Mouse (Mus musculus) stomach, postnatal 0 days (tissue): Measurements from ENCODE around the gene Pik3c2g. TPM values are rescaled to one million over a fixed set of nuclear protein-coding genes. Genes with fewer than 3 reads are reported as not detected.

Experiments used
- ATAC-seq: fragments of 200-750 bp; cut with Nextera tagmentation; 2 replicates; pipeline ENCODE4 v1.8.0; 2017; ENCODE audit not compliant: low FRiP score, low TSS enrichment
- DNase-seq: peaks from one replicate; pipeline ENCODE4 v3.0.0-alpha.2; 2016; ENCODE audit warnings: low spot score
- H3K27ac ChIP-seq: fragments of 300-500 bp; sonication (generic); replicated peaks from 2 replicates; pipeline ENCODE4 v1.5.1; 2014; ENCODE audit warnings: mild to moderate bottlenecking, control low read depth
- H3K27me3 ChIP-seq: fragments of 300-500 bp; sonication (generic); 2 replicates; pipeline ENCODE4 v1.6.1; 2014; ENCODE audit warnings: low read length; ENCODE audit not compliant: control insufficient read depth, insufficient read depth
- H3K36me3 ChIP-seq: fragments of 300-500 bp; sonication (generic); 2 replicates; pipeline ENCODE4 v1.6.1; 2014; ENCODE audit warnings: low read length, mixed read lengths; ENCODE audit not compliant: control insufficient read depth, insufficient read depth
- H3K4me1 ChIP-seq: fragments of 300-500 bp; sonication (generic); replicated peaks from 2 replicates; pipeline ENCODE4 v1.6.1; 2014; ENCODE audit warnings: antibody characterized with exemption; ENCODE audit not compliant: control insufficient read depth, insufficient read depth
- H3K4me2 ChIP-seq: fragments of 300-500 bp; sonication (generic); replicated peaks from 2 replicates; pipeline ENCODE4 v1.6.1; 2014; ENCODE audit warnings: low read depth, mild to moderate bottlenecking, control low read depth, moderate library complexity
- H3K4me3 ChIP-seq: fragments of 300-500 bp; sonication (generic); 2 replicates; pipeline ENCODE4 v1.5.1; 2014; ENCODE audit warnings: low read depth, low read length, control low read depth
- H3K9ac ChIP-seq: fragments of 300-500 bp; sonication (generic); 2 replicates; pipeline ENCODE4 v1.6.1; 2014; ENCODE audit warnings: mild to moderate bottlenecking, low read length, control low read depth, mixed read lengths
- H3K9me3 ChIP-seq: fragments of 300-500 bp; sonication (generic); 2 replicates; pipeline ENCODE4 v1.6.1; 2016; ENCODE audit warnings: low read length; ENCODE audit not compliant: control insufficient read depth
- CTCF ChIP-seq: IDR thresholded peaks from 2 replicates; pipeline ENCODE4 v1.5.1; 2016; ENCODE audit warnings: antibody characterized with exemption, low read depth, mild to moderate bottlenecking, moderate library complexity
- EP300 ChIP-seq: optimal IDR thresholded peaks from 2 replicates; pipeline ENCODE3; 2016; ENCODE audit warnings: antibody characterized with exemption
- WGBS: fragments of 180-500 bp; shearing (Covaris S2); extraction: QIAGEN DNeasy Blood & Tissue Kit; methylation state at CpG from one replicate; pipeline ENCODE4 v1.1.7; 2014; 5-methylcytosine and 5-hydroxymethylcytosine counted together
- polyA plus RNA-seq: library from polyadenylated mRNA; unstranded; fragments of >200 nt; fragmentation: Nextera tagmentation; extraction: Ambion mirVana; gene quantifications from 2 replicates; pipeline ENCODE4 v1.2.1, GENCODE M21; 2015

Pik3c2g gene
- polyA plus RNA-seq, 1 experiment from 2014 or later: 5.1 TPM

DNA sequence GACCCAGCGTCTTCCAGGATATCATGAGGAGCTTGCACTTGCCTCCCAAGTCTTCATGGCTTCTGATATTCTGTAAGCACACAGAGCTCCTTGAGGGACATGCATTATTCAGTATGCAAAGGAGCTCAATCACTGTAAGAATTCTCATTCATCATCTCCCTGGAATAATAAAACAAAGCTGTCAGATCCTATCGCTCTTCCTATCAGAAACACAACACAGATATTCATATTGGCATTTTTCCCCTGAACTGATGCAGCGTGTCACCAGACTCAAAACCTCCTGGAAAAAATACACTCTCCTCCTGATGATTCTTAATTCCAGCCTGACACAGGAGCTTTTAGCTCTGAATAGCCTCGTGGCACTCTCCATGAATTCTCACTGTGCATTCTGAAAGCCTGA, 174.0 kb downstream of the Pik3c2g start:
- TF ChIP-seq EP300: no peak
- TF ChIP-seq CTCF: no peak
- Histone ChIP-seq H3K4me1 (no peaks in the 10 kb centered on the region), H3K27me3 (no peaks in the 10 kb centered on the region), H3K27ac (no peak overlapping the region), H3K9me3 (no peaks in the 10 kb centered on the region), H3K4me2 (no peak overlapping the region), H3K4me3 (no peak overlapping the region), H3K9ac (no peak overlapping the region), H3K36me3 (no peaks in the 10 kb centered on the region)
- DNase-seq: no peak
- ATAC-seq: no peak
- 47% methylated on average over 4 of the region's 4 CpGs for WGBS

DNA sequence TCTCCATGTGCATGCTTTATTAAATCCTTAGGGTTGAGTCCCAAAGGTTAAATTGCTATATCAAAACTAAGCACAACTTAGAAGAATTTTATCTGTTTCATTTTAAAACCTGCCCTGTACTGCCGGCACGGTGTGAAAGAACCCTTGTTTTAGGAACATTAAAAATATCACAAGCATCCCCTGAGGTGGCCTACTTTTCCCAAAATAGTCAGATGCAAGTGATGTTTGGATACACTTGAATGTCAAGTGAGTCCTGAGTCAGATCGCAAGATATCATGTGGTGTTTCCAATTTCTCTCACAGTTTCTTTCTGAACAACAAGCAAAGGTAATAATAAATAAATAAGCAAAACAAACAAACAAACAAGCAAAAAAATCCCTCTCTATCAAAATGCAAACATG, 177.4 kb downstream of the Pik3c2g start:
- no peak overlapping the region for H3K4me2 ChIP-seq
- H3K36me3 ChIP-seq: no peaks in the 10 kb centered on the region
- WGBS: 81% methylated on average over 3 of the region's 3 CpGs
- ATAC-seq (no peak), DNase-seq (no peak)
- no peak overlapping the region for H3K9ac ChIP-seq
- no peaks in the 10 kb centered on the region for H3K27me3 ChIP-seq
- TF ChIP-seq CTCF (no peak), EP300 (no peak)
- H3K4me3 ChIP-seq: no peak overlapping the region
- no peaks in the 10 kb centered on the region for H3K4me1 ChIP-seq
- no peaks in the 10 kb centered on the region for H3K9me3 ChIP-seq
- no peak overlapping the region for H3K27ac ChIP-seq

DNA sequence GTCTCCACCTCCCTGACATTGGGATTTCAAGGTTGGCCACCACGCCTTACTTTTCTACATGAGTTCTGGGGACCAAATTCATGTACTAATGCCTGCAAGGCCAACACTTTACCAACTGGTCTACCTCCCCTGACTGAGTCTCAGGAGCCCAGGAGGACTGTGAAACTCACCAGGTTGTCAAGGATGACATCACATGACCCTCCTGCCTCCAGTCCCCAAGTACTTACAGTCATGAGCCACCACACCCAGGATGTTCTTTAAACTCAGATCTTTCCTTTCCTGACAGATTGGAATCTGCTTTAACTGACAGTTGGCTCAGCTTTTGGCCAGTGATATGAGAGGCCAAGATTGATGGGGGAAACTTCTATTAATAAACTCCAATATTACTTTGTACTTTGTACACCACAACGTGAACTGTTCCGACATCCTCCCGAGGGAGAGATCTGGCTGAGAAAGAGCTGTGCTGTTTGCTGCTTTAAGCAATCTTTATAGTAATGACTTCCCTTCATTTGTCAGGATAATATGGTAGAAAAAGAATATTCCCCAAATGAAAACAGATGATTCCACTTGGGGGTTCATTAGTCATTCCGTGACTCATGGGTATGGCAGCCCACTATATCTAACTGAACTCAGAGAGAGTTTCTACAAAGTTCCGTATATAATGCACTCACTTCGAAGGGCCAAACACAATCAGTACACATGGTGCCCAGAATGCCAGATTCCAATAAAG, 182.9 kb downstream of the Pik3c2g start:
- Histone ChIP-seq H3K36me3 (no peaks in the 10 kb centered on the region), H3K4me1 (no peaks in the 10 kb centered on the region), H3K4me3 (no peak overlapping the region), H3K4me2 (no peak overlapping the region), H3K9me3 (no peaks in the 10 kb centered on the region), H3K9ac (no peak overlapping the region), H3K27me3 (no peaks in the 10 kb centered on the region), H3K27ac (no peak overlapping the region)
- WGBS: 73% methylated on average over 7 of the region's 7 CpGs
- no peak for TF ChIP-seq EP300
- no peak for TF ChIP-seq CTCF
- DNase-seq: no peak
- no peak for ATAC-seq

DNA sequence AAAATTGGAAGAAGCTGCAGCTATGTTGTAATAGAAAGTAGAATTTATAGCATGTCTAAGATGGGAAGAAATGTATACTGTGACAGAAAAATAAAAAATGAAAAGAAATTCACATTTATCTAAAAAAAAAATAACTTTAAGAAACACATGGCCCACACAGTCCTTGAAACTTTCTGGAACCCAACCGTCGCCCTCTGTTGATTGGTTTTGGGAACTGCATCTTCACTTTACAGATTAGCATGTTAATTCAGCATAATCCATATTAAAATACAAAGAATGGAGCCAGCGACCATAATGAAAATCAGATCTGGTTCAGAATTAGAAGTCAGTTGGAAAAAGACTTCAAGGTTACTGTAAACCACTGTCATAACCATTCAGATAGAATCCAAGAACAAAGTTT, 183.5 kb downstream of the Pik3c2g start:
- no peak for ATAC-seq
- H3K9me3 ChIP-seq: no peaks in the 10 kb centered on the region
- WGBS: 52% methylated on average over 3 of the region's 3 CpGs
- H3K4me2 ChIP-seq: no peak overlapping the region
- TF ChIP-seq CTCF: peak; percentile 59
- TF ChIP-seq EP300: no peak
- H3K27ac ChIP-seq: no peak overlapping the region
- no peak overlapping the region for H3K4me3 ChIP-seq
- H3K36me3 ChIP-seq: no peaks in the 10 kb centered on the region
- H3K4me1 ChIP-seq: no peaks in the 10 kb centered on the region
- no peak for DNase-seq
- H3K27me3 ChIP-seq: no peaks in the 10 kb centered on the region
- H3K9ac ChIP-seq: no peak overlapping the region

DNA sequence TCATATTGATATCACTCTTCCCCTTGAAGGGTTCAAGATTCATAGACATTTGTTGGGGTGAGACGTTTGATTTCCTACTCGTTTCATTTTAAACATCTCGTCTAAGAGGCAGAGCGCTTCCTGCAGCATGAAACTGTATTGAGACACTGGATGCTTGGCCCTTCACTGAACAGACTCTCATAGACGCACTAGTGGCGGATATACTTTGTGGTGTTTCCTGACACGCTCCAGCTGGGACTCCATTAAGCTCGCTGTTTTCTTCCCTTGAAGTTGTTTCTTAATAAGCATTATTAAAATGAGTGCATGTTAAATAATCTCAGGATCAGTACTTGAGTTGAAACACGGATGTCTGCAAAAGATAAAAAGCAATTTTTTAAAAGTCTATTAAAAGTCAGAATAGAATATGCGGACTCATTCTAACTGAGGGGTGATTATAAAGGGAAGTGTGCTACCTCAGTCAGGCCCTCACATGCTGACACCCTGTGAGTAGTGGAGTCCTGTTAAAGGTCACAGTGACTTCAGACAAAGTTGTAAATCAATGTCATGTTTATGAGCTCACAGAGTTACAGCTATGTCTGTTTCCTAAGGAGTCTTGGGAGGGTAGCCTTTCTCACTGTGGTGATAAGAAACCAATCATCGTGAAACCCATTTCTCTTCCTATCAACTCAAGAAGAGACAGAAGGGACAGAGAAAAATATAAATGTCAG, 190.7 kb downstream of the Pik3c2g start:
- ATAC-seq (no peak), DNase-seq (no peak)
- no peaks in the 10 kb centered on the region for H3K4me1 ChIP-seq
- no peak overlapping the region for H3K27ac ChIP-seq
- H3K9me3 ChIP-seq: no peaks in the 10 kb centered on the region
- H3K27me3 ChIP-seq: no peaks in the 10 kb centered on the region
- WGBS: 45% methylated on average over 11 of the region's 11 CpGs
- no peak overlapping the region for H3K9ac ChIP-seq
- H3K4me3 ChIP-seq: no peak overlapping the region
- no peaks in the 10 kb centered on the region for H3K36me3 ChIP-seq
- no peak for TF ChIP-seq CTCF
- no peak for TF ChIP-seq EP300
- no peak overlapping the region for H3K4me2 ChIP-seq

DNA sequence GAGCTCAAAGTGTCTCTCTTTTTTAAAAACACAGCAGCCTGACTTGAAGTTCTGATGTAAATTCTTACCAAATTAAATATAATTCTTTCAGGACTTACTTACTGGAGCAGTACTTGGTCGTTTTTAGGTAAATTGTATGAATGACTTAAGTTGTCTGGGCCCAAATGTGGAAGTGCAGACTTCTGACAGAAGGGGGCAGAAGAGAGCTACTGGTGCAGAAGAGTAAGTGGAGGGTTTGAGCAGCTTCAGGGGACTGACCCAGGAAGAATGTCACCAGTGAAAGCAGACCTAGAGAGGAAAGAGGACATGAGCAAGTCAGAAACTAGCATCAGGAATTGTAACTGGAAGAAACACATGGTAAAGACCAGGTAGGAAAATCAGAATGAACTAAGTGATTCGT, 193.0 kb downstream of the Pik3c2g start:
- Histone ChIP-seq H3K9me3 (no peaks in the 10 kb centered on the region), H3K27me3 (no peaks in the 10 kb centered on the region)
- WGBS: 61% methylated on average over 2 of the region's 2 CpGs

More for the DNA sequence above, 193.0 kb downstream of the Pik3c2g start:
- no peak overlapping the region for H3K27ac ChIP-seq
- H3K9ac ChIP-seq: no peak overlapping the region
- ATAC-seq (no peak), DNase-seq (no peak)
- no peak overlapping the region for H3K4me3 ChIP-seq
- no peak for TF ChIP-seq EP300
- peak; percentile 61 for TF ChIP-seq CTCF
- no peaks in the 10 kb centered on the region for H3K36me3 ChIP-seq
- no peaks in the 10 kb centered on the region for H3K4me1 ChIP-seq
- H3K4me2 ChIP-seq: no peak overlapping the region
